Mouse (Mus musculus) CH12F3 (cell line): ENCODE measurements around the gene Mzf1.
"Not testable (repeated sequence)": the region's sequence is repeated elsewhere in the genome, so short reads cannot be mapped to it uniquely, and the experiment has no call there.

ENCODE experiments used
- in situ Hi-C: fragments of 300-500 bp; cut with MboI; formaldehyde crosslinking; loops from 2 replicates; pipeline ENCODE4 v1.14.3; 2020; ENCODE audit warnings: low sequenced_read_pairs

The Mzf1 gene

GRCm38 (mm10) chr7:13054287-13055010 is at the start of gene Mzf1:
Gene Mzf1 (minus strand): TSS chr7:13054764.
- in situ Hi-C loops, result no loop called here

GRCm38 (mm10) chr7:13095073-13095472 is 40.5 kb upstream of the Mzf1 start, which contains the start of gene Vmn1r85:
Gene Vmn1r85 (minus strand): TSS chr7:13095173.
- in situ Hi-C loops, result no loop called here

GRCm38 (mm10) chr7:13072293-13072692 is 17.7 kb upstream of the Mzf1 start:
- in situ Hi-C loops, result no loop called here

- in situ Hi-C loops, result not testable (repeated sequence)
These were observed 8.8 kb upstream of the Mzf1 start for GRCm38 (mm10) chr7:13063399-13063798.

GRCm38 (mm10) chr7:13059536-13059935 is 5.0 kb upstream of the Mzf1 start:
- in situ Hi-C loops, result no loop called here

- in situ Hi-C loops, result no loop called here
These were observed 2.5 kb upstream of the Mzf1 start for GRCm38 (mm10) chr7:13056913-13057700.

DNA sequence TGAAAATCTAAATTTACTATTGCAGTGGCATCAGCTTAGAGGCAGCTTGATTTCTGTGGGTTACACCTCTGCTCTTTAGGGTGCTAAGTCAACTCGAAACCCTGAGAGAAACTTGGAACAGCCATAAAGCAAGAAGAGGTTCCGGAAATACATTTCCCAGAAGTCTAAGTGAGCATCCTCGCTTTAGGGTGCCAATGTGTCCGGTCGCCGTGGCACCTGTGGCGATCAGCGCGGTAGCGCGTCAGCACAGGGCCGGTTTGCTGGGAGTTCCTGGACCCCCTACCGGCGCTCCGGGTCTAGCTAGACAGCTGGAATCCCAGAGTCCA is 640 bp downstream of the Mzf1 start:
- in situ Hi-C loops, result no loop called here

DNA sequence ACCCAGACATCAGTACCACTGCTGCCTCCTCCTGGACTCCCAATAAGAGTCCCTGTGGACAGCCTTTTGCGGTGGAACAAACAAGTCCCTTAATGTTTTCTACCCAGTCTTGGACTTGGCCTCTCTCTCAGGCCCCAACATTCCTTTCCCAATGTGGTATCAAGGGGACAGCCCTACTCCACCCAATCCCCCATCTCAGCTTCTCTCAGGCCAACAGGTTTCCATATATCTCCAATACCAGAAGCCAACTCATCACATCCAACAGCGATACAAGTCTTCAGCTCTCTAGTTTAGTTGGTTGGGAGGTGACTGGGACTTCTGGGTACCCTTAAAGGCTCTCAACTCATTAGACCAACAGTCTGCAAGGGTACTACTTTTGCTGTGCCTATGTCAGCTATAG is 1.1 kb downstream of the Mzf1 start:
- in situ Hi-C loops, result no loop called here

DNA sequence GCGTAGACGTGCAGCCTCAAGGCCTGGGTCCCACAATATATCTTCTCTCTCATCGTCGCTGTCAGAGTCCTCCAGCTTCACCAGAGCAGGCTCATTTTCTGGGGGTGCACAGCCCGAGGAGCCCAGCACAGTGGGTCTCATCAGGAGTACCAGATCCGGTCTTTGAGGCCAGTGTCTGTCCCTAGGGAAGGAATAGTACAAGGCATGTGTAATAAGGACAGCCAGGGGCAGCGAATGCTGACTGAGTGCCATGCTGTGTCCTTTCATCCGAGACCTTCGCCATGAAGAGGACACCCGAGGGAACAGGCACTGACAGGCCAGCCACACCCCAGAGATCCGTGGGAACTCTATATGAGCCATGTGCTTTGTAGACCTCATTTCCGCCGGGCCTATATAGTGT is 1.6 kb downstream of the Mzf1 start:
- in situ Hi-C loops, result no loop called here

DNA sequence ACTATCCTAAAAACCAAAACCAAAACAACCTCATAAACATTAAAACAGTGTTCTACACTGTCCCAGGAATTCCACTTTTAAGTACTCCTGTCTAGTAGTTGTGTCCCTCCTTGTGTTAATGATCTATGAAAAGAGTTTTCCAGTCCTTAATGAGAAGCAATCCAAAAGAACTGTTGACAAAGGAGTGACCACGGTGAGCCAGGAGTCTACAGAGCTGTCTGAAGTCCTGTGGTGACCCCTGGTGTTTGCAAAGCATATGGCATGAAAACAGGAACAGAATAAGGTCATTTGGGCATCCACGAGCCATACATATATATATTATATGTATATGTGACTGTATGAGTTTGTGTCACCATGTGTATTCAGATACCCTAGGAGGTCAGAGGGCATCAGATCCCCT is 8.5 kb downstream of the Mzf1 start:
- in situ Hi-C loops, result no loop called here

DNA sequence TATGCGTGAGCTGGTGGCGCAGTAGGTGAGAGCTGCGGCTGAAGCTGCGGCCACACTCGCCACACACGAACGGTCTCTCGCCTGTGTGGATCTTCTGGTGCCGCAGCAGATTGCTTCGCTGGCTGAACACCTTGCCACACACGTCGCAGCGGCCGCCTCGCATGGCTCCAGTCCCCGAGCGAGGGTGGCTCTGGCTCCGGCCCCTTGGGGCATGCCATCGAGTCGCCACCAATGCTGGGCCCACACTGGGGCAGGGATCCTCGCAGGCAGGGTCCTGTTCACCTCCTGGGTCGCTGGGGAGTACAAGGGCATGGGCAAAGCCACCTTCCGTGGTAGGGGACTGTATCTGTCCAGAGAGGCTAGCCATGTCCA is 10.3 kb downstream of the Mzf1 start:
- in situ Hi-C loops, result no loop called here

DNA sequence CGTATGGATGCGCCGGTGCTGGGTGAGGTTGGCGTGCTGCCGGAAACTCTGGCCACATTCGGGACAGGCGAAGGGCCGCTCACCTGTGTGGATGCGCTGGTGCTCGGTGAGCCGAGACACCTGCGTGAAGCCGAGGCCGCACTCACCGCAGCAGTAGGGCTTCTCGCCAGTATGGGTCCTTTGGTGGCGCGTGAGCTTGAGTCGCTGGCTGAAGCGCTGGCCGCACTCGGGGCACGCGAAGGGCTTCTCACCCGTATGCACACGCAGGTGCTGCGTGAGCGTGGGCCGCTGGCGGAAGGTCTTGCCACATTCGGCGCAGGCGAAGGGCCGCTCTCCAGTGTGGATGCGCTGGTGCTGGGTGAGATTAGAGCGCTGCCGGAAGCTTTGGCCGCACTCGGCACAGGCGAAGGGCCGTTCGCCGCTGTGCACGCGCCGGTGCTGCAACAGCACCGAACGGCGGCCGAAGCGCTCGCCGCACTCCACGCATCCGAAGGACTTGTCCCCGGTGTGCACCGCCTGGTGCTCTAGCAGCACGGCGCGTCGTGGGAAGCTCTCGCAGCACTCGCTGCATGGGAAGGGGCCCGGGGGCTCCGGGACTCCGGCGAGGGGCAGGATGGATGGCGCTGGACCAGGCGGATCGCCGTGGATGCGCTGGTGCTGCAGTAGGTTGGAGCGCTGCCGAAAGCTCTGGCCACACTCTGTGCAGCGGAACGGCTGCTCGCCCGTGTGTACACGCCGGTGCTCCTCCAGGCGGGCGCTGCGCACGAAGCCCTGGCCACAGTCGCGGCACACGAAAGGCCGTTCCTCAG is 10.9 kb downstream of the Mzf1 start:
- in situ Hi-C loops, result no loop called here

- in situ Hi-C loops, result no loop called here
These were observed 11.5 kb downstream of the Mzf1 start for GRCm38 (mm10) chr7:13043120-13043444.

DNA sequence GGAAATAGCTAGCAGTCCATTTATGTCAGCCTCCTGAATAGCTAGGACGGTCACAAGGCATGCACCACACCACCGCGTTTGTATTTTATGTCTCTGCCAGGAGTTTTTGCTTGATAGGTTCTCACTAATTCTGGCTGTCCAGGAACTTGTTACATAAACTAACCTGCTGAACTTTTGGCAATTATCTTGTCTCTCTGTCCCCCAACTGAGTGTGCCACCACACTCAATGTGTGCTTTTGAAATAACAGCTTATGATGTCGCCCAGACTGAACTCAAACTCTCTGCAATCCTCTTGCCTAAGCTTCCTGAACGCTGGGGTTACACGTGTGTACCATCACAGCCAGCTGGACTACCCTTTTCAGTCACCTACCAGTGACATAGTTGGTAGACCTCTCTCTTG is 12.1 kb downstream of the Mzf1 start:
- in situ Hi-C loops, result no loop called here

DNA sequence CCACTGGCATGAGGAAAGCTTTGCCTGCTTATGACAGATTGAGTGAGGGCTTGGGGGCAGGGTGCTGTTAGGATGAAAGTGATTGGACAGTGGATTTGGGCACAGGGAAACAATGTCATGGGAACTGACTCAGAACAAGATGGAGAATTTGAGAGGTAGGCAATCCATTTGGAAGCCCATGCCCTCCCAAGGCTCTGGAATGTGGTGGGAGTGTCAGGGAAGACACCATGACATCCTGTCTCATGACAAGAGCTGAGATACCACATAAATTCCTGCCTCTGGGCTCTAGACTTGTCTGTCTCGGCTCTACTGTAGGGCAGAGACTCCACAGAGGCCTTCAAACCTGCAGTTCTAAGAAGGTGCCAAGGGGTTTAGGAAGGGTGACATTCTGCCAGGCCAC is 13.3 kb downstream of the Mzf1 start:
- in situ Hi-C loops, result no loop called here

GRCm38 (mm10) chr7:13039181-13039580 is 15.4 kb downstream of the Mzf1 start:
- in situ Hi-C loops, result no loop called here

DNA sequence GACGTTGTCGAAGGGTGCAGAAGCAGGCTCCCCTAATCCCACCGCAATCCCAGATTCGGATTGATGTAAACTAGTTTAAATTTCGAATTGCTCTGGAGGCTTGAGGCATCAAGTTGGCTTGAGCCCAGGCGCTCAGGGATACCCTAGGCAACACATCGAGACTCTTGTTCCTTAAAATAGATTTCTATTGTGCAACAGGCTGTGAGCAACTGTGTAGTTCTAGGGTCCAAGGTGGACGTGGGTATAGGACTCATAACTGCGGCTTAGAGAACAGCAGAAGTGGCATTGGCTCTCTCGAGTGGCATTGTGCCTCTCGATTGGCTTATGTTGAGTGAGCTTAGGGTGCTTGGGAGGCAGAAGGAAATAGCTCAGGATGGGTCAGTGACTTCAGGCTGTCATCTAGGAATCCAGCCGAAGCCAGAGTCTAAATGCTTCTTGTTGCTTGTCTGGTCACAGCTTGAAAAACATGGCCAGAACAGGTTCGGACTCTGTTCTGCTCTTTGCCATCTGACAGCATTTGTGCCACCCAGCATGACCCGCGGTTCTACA is 15.9 kb downstream of the Mzf1 start:
- in situ Hi-C loops, result no loop called here

DNA sequence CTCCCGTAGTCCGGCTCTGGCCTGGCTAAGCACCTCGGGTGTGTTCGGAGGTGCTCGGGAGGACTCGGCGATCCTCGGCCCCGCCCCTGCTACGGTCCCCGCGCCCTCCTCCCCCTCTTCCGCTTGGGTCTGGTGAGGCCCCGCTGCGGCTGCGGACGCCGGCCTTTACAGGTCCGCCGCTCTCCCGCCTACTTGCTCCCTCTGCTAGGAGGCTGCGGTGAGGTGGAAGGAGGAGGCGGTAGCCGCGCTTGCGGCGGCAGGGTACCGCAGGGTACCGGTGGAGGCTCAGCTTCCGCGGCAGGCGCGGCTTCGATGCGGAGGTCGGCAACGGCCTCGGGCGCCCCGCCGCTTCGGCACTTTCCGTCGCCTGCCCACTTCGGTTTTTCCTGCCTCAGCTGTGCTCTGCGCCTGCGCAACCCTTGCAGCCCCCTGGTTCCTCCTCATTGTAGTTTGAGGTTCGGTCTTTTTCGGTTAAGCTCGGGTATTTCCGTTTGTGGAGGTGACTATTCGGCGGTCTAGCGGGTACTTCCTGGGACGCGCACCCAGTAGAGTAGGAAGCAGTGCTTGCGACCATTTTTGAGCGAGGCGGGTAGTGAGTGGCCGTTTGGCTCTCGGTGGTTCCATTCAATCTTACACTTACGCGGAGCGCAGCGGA is 16.5 kb downstream of the Mzf1 start, which contains the start of gene Ube2m:
Gene Ube2m, minus strand, starts transcription at position 375 of the 655 bp plus-strand sequence.
- in situ Hi-C loops, result no loop called here

DNA sequence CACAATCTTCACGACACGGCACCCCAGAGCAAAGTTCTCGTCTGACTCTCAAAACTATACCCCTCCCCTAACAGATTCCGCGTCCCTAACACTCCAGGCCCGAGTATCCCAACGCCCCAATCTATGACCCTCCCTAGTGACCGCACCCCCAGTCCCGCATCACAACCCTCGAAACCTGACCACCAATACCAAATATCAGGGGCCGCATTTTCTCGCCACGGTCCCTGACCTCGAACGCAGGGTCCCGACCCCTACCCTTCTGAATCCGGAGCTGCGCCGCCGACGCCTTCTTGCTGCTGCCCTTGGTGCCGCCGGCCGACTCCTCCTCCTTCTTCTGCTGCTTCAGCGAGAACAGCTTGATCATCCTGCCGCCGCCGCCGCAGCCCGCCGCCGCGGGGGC is 17.2 kb downstream of the Mzf1 start:
- in situ Hi-C loops, result no loop called here

- in situ Hi-C loops, result no loop called here
These were observed 17.8 kb downstream of the Mzf1 start for GRCm38 (mm10) chr7:13036806-13037205.
